Mouse (Mus musculus) G1E (cell line): ENCODE data around the gene Ccdc12.

ENCODE experiments used
- CTCF ChIP-seq: IDR thresholded peaks from 2 replicates; pipeline ENCODE4 v1.5.1; 2012; ENCODE audit warnings: low read depth, low read length, inconsistent platforms, mixed read lengths
- GATA1 ChIP-seq: IDR thresholded peaks from 2 replicates; pipeline ENCODE4 v1.6.1; 2012; ENCODE audit warnings: borderline replicate concordance, low read length, inconsistent platforms, mixed read lengths
- POLR2AphosphoS5 ChIP-seq: IDR thresholded peaks from 2 replicates; pipeline ENCODE4 v1.6.1; 2012; ENCODE audit warnings: low read depth, low read length, inconsistent platforms; ENCODE audit not compliant: insufficient replicate concordance
- TAL1 ChIP-seq: conservative IDR thresholded peaks from 2 replicates; pipeline ENCODE4 v1.6.1; 2012; ENCODE audit warnings: low read depth, low read length, inconsistent platforms, mixed read lengths

DNA sequence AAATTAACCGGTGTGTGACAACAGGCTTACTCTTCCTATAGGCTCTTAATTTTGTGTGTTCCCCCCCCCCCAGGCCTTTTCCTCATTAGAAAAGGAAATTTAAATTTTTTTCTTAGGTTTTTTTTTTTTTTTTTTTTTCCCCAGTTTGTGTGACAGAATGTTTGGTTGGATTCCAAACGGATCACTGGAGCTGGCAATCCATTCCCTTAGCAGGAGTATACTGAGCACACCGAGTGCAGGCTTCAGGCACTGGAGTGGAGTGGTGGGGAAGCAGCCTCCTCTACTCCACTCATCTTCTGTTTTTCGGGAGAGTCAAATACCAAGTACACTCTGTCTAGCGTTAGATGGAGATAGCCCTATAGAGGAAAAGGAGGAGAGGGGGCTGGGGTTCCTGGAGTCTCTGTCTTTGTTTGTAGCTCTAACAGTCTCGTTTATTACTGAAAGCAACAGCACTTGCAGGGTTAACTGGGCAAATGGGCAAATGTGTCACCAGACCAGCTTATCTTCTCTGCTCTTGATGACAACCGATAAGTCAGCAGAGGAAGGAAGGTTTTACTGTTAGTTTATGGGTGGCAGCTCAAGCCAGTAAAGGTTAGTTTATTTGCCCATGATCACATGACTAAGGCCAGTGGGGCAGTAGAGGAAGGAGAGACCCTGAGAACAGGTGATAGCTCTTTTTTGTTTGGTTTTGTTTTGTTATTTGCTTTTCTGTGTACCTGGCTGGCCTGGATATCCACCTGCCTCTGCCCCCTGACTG, 4.7 kb downstream of the Ccdc12 start:
- TF ChIP-seq CTCF (no peak), POLR2AphosphoS5 (no peak), TAL1 (no peak), GATA1 (no peak)
